Mouse (Mus musculus) lung, postnatal 0 days (tissue): ENCODE measurements around the gene Plpp1. TPM values are rescaled to one million over a fixed set of nuclear protein-coding genes. Genes with fewer than 3 reads are reported as not detected.

ENCODE experiments used
- ATAC-seq: fragments of 200-750 bp; cut with Nextera tagmentation; 2 replicates; pipeline ENCODE4 v1.8.0; 2017; ENCODE audit warnings: moderate library complexity
- DNase-seq: peaks from one replicate; pipeline ENCODE4 v3.0.0-alpha.2; 2016; ENCODE audit warnings: low spot score
- H3K27ac ChIP-seq: fragments of 300-500 bp; sonication (generic); 2 replicates; pipeline ENCODE4 v1.5.1; 2014; ENCODE audit warnings: antibody characterized with exemption, mild to moderate bottlenecking, low read length, mixed read lengths
- H3K27me3 ChIP-seq: fragments of 300-500 bp; sonication (generic); replicated peaks from 2 replicates; pipeline ENCODE4 v1.6.1; 2014; ENCODE audit warnings: low read length, mixed read lengths; ENCODE audit not compliant: insufficient read depth
- H3K36me3 ChIP-seq: fragments of 300-500 bp; sonication (generic); 2 replicates; pipeline ENCODE4 v1.6.1; 2014; ENCODE audit warnings: low read length, mixed read lengths; ENCODE audit not compliant: insufficient read depth
- H3K4me1 ChIP-seq: fragments of 300-500 bp; sonication (generic); 2 replicates; pipeline ENCODE4 v1.6.1; 2014; ENCODE audit warnings: antibody characterized with exemption, low read depth, low read length, mixed read lengths; ENCODE audit not compliant: insufficient read depth
- H3K4me2 ChIP-seq: fragments of 300-500 bp; sonication (generic); replicated peaks from 2 replicates; pipeline ENCODE4 v1.6.1; 2014; ENCODE audit warnings: low read depth, mild to moderate bottlenecking, low read length, moderate library complexity, mixed read lengths
- H3K4me3 ChIP-seq: fragments of 300-500 bp; sonication (generic); 2 replicates; pipeline ENCODE4 v1.5.1; 2014; ENCODE audit warnings: low read depth, low read length
- H3K9ac ChIP-seq: fragments of 300-500 bp; sonication (generic); replicated peaks from 2 replicates; pipeline ENCODE4 v1.6.1; 2014; ENCODE audit warnings: low read depth, mild to moderate bottlenecking
- H3K9me3 ChIP-seq: fragments of 300-500 bp; sonication (generic); 2 replicates; pipeline ENCODE4 v1.6.1; 2016; ENCODE audit warnings: low read length, mixed read lengths
- CTCF ChIP-seq: IDR thresholded peaks from 2 replicates; pipeline ENCODE4 v1.5.1; 2016; ENCODE audit warnings: antibody characterized with exemption, mild to moderate bottlenecking
- EP300 ChIP-seq: IDR thresholded peaks from 2 replicates; pipeline ENCODE4 v1.6.1; 2016; ENCODE audit warnings: antibody characterized with exemption, mild to moderate bottlenecking, control low read depth
- WGBS: fragments of 180-500 bp; shearing (Covaris S2); extraction: QIAGEN DNeasy Blood & Tissue Kit; methylation state at CpG from one replicate; pipeline ENCODE4 v1.1.7; 2014; 5-methylcytosine and 5-hydroxymethylcytosine counted together
- polyA plus RNA-seq: library from polyadenylated mRNA; unstranded; fragments of >200 nt; fragmentation: Nextera tagmentation; extraction: Ambion mirVana; gene quantifications from 2 replicates; pipeline ENCODE4 v1.2.1, GENCODE M21; 2015

Plpp1 gene
- polyA plus RNA-seq, 1 experiment from 2014 or later: 292 TPM

DNA sequence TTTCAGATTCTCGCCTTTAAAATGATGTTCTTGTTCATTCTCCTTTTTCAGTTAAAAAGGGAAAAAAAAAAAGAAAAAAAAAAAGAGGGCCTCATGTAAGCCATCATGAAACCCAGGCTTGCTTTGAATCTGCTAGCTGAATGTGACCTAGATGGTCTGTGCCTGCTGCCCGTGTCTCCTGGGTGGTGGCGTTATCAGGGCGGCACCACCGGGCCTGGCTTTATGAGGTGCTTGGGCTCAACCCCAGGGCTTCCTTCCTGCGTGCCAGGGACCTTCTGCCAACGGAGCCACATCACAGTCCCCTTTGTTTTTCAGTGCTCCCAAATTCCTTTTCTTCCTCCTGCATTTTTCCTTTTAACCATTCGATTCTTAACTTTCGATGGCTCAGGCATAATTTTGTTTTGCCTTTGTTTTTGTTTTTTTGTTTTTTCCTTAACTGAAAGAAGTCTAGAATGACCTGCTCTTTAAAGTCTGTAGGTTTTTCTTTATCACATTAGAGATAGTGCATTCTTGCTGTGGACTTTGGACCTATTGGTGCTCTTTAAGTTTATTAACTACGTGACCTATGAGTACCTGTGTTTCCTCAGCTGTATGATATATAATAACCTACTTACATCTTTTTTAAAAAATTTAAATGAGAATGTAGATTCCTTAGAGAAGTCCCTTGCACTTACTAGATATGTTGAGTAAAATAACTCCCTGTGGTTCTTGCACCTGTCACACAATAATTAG is 7.5 kb downstream of the Plpp1 start:
- H3K36me3 ChIP-seq: peaks cover 11% of the 10 kb centered on the region; the same call in 1 of the 2 replicates
- no peak for TF ChIP-seq EP300
- TF ChIP-seq CTCF: no peak
- no peak overlapping the region for H3K4me2 ChIP-seq
- H3K4me1 ChIP-seq: no peaks in the 10 kb centered on the region
- 69% methylated on average over 10 of the region's 10 CpGs for WGBS
- H3K4me3 ChIP-seq: no peak overlapping the region
- DNase-seq (no peak), ATAC-seq (no peak)
- no peaks in the 10 kb centered on the region for H3K27me3 ChIP-seq
- H3K9ac ChIP-seq: no peak overlapping the region
- no peaks in the 10 kb centered on the region for H3K9me3 ChIP-seq
- no peak overlapping the region for H3K27ac ChIP-seq

DNA sequence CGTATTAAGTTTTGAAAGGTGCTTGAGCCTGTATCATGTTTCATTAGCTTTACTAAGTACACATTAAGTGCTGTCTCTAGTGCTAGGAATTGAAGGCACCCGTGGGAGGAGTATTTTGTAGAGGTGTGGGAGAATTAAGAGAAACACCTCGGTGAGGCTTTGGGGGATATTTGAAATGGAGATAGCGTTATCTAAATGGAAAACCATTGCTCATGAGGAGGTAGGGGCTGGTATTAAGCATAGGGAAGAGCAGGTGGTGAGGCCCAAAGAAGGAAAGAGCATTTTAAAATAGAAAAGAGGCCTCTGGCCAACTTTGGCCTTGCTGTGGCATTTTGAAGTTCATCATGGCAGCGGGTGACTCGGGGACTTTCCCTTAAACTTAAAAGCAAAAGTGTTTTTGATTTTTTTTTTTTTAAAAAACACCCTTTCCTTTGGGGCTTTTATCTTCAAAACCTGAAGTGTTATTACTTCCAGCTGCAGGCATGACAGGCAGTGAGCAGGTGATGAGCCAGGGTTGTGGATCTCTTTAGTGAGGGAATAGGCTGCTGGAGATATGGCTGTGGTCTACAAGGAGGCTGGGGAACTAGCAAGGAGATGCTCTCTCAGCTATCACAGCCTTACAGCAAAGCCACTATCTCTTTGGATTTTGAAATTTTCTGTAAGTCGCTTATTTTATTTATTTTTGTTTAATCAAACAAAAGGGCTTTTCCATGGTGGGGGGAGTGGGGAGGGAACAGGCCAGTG is 9.1 kb downstream of the Plpp1 start:
- Histone ChIP-seq H3K4me3 (no peak overlapping the region), H3K9ac (no peak overlapping the region), H3K27me3 (no peaks in the 10 kb centered on the region), H3K36me3 (peaks cover 11% of the 10 kb centered on the region; the same call in 1 of the 2 replicates), H3K4me1 (no peaks in the 10 kb centered on the region), H3K9me3 (no peaks in the 10 kb centered on the region), H3K4me2 (no peak overlapping the region), H3K27ac (peak overlapping the region; percentile 26; the same call in 1 of the 2 replicates)
- ATAC-seq (no peak), DNase-seq (no peak)
- TF ChIP-seq EP300: no peak
- WGBS: 57% methylated on average over 7 of the region's 7 CpGs

DNA sequence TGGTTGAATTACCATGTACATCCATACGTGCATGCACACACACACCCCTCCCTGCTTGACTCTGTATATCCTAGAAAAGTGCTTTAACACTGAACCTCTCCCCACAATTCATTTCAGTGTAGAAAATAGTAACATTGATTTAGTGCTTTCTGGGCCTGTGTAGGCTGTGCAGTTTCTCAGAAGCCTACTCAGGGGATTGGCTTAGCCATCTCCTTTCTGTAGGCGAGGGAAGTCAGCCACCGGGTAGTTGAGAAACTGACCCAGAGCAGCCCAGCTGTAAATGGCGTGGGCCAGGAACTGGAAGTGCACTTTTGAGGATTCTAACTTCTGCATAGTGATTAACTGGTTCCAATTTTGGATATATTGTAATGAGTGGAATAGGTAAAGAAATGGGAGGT is 9.7 kb downstream of the Plpp1 start:
- Histone ChIP-seq H3K9ac (no peak overlapping the region), H3K27me3 (no peaks in the 10 kb centered on the region), H3K4me3 (no peak overlapping the region), H3K9me3 (no peaks in the 10 kb centered on the region), H3K36me3 (peaks cover 11% of the 10 kb centered on the region; the same call in 1 of the 2 replicates), H3K4me2 (no peak overlapping the region), H3K4me1 (no peaks in the 10 kb centered on the region), H3K27ac (peak overlapping the region; percentile 26; the same call in 1 of the 2 replicates)
- DNase-seq (no peak), ATAC-seq (0 out of 2 replicates have a peak, but pooled peaks have one; percentile 28)
- TF ChIP-seq EP300 (no peak), CTCF (no peak)
- WGBS: 62% methylated on average over 4 of the region's 4 CpGs

DNA sequence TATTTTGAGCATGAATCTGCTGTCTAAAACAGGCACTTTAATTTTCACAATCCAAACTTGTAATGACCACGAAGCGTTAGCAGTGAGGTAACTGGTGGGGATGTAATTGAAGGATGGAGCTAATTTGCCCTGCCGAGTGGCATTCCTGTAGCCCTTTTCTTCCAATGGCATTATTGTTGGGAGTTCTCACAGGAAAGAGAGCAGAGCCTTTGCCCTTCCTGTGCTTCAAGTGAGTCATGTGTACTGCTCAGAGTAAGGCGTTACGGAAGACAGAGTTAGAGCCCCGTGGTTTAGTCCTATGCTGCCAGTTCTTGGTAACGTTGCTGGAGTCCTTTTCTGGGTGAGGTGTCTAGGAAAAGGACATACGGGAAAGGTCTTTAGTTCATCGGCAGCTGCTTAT is 10.2 kb downstream of the Plpp1 start:
- Histone ChIP-seq H3K9ac (no peak overlapping the region), H3K4me3 (no peak overlapping the region), H3K36me3 (peaks cover 7% of the 10 kb centered on the region; the same call in 1 of the 2 replicates), H3K4me2 (no peak overlapping the region; the same call in 1 of the 2 replicates), H3K4me1 (no peaks in the 10 kb centered on the region), H3K27me3 (no peaks in the 10 kb centered on the region), H3K9me3 (no peaks in the 10 kb centered on the region), H3K27ac (peak overlapping the region; percentile 51; the same call in 1 of the 2 replicates)
- 31% methylated on average over 9 of the region's 9 CpGs for WGBS
- TF ChIP-seq CTCF: no peak
- peak; percentile 42; the same call in 1 of the 2 replicates for TF ChIP-seq EP300
- ATAC-seq: peak; percentile 89
- peak; percentile 55 for DNase-seq

DNA sequence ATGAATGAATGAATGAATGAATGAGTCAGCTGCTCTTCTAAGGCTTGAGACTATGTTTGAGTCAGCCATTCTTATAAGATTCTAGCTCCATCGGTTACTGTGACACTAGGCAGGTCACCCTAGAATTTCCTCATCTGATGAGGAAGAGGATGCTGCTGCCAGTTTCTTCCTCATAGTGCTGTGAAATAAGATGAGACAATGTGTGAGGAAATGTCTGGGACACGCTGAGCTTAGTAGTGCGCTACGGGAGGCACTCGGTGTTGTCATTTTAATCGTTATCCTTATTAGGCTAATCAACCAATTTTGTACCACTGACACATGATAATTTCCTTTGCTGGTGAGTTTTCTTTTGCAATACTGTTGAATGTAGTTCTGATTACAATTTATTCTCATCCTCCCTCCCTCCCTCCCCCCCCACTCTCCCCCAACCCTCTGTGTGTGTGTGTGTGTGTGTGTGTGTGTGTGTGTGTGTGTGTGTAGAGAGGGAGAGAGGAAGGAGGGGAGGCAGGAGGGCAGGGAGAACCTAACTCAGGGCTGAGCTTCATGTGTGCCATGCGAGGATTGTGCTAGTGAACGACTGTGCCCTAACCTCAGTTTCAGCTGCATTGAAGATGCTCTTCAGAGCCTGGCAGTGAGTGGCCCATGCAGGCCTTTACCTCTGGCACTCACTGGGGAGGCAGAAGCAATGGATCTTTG is 11.3 kb downstream of the Plpp1 start:
- TF ChIP-seq CTCF (no peak), EP300 (no peak)
- no peaks in the 10 kb centered on the region for H3K9me3 ChIP-seq
- WGBS: 79% methylated on average over 8 of the region's 8 CpGs
- H3K27ac ChIP-seq: no peak overlapping the region
- no peak for ATAC-seq
- H3K9ac ChIP-seq: no peak overlapping the region
- H3K4me1 ChIP-seq: no peaks in the 10 kb centered on the region
- no peak for DNase-seq
- no peak overlapping the region for H3K4me2 ChIP-seq
- no peaks in the 10 kb centered on the region for H3K36me3 ChIP-seq
- no peaks in the 10 kb centered on the region for H3K27me3 ChIP-seq
- H3K4me3 ChIP-seq: no peak overlapping the region

DNA sequence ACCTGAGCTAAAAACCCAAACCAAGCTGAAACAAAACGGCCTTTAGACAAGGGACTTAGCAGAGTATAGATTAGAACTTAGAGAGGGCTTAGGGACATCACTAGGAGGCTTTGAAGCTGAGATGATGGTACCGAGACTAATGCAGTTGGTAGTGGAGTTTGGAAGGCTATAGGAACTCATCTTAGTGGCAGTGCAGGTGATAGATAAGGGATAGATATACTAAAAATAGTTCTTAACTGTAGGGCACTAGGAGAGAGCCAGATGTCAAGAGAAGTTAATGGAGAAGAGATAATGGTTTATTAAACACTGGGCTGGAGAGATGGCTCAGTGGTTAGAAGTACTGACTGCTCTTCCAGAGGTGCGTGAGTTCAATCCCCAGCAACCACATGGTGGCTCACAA is 15.4 kb downstream of the Plpp1 start:
- ATAC-seq (no peak), DNase-seq (no peak)
- Histone ChIP-seq H3K27me3 (no peaks in the 10 kb centered on the region), H3K4me3 (no peak overlapping the region), H3K4me2 (no peak overlapping the region), H3K4me1 (peaks cover 4% of the 10 kb centered on the region; the same call in 1 of the 2 replicates), H3K9me3 (no peaks in the 10 kb centered on the region), H3K36me3 (no peaks in the 10 kb centered on the region), H3K9ac (no peak overlapping the region), H3K27ac (no peak overlapping the region)
- WGBS: 89% methylated on average over 3 of the region's 3 CpGs
- TF ChIP-seq CTCF (no peak), EP300 (no peak)
